Mouse (Mus musculus) liver, embryonic 13.5 days (tissue): ENCODE measurements around the gene Rbm6. TPM values are rescaled to one million over a fixed set of nuclear protein-coding genes. Genes with fewer than 3 reads are reported as not detected.
A peak's percentile ranks its signal among the peaks of the same experiment; 100 is the strongest.

Experiments used
- ATAC-seq: fragments of 200-750 bp; cut with Nextera tagmentation; 2 replicates; pipeline ENCODE4 v1.8.0; 2017; ENCODE audit warnings: low read depth, mild to moderate bottlenecking, moderate number of reproducible peaks, moderate library complexity
- DNase-seq: peaks from one replicate; pipeline ENCODE4 v3.0.0; 2022
- H3K27ac ChIP-seq: fragments of 300-500 bp; sonication (generic); 2 replicates; pipeline ENCODE4 v1.5.1; 2015; ENCODE audit warnings: moderate library complexity, mild to moderate bottlenecking, inconsistent platforms
- H3K27me3 ChIP-seq: fragments of 300-500 bp; sonication (generic); 2 replicates; pipeline ENCODE4 v1.6.1; 2015; ENCODE audit warnings: mild to moderate bottlenecking, inconsistent platforms
- H3K36me3 ChIP-seq: fragments of 300-500 bp; sonication (generic); 2 replicates; pipeline ENCODE4 v1.6.1; 2015; ENCODE audit warnings: mild to moderate bottlenecking, inconsistent platforms
- H3K4me1 ChIP-seq: fragments of 300-500 bp; sonication (generic); replicated peaks from 2 replicates; pipeline ENCODE4 v1.6.1; 2015; ENCODE audit warnings: inconsistent platforms
- H3K4me2 ChIP-seq: fragments of 300-500 bp; sonication (generic); 2 replicates; pipeline ENCODE4 v1.6.1; 2015; ENCODE audit warnings: inconsistent platforms, mild to moderate bottlenecking, moderate library complexity
- H3K4me3 ChIP-seq: fragments of 300-500 bp; sonication (generic); replicated peaks from 2 replicates; pipeline ENCODE4 v1.5.1; 2015; ENCODE audit warnings: mild to moderate bottlenecking, inconsistent platforms
- H3K9ac ChIP-seq: fragments of 300-500 bp; sonication (generic); 2 replicates; pipeline ENCODE4 v1.6.1; 2015; ENCODE audit warnings: mild to moderate bottlenecking, inconsistent platforms
- H3K9me3 ChIP-seq: fragments of 300-500 bp; sonication (generic); replicated peaks from 2 replicates; pipeline ENCODE4 v1.6.1; 2016; ENCODE audit warnings: inconsistent platforms
- WGBS: fragments of 180-500 bp; shearing (Covaris S2); methylation state at CpG from one replicate; pipeline ENCODE4 v1.1.7; 2015; ENCODE audit not compliant: insufficient replicate concordance; 5-methylcytosine and 5-hydroxymethylcytosine counted together
- polyA plus RNA-seq: library from polyadenylated mRNA; unstranded; fragments of >200 nt; fragmentation: Nextera tagmentation; extraction: Ambion mirVana; gene quantifications from 2 replicates; pipeline ENCODE4 v1.2.1, GENCODE M21; 2015

Rbm6 gene
- polyA plus RNA-seq, 1 experiment from 2014 or later = 30.4 TPM

DNA sequence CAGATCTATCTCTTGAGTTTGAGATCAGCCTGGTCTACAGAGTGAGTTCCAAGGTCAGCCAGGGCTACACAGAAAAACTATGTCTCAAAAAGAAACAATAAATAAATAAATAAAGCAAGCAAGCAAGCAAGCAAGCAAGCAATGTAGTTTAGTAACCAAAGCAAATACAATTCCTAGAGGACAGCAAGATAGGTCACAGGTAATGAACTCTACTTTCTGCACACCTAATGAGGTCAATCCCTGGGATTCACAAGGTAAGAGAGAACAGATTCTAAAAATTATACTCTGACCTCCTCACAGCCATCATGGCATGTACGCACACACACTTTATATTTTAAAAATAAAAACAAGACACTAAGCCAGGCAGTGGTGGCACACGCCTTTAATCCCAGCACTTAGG lies 7.0 kb downstream of the Rbm6 start:
- Histone ChIP-seq H3K27ac (no peak overlapping the region), H3K4me2 (no peak overlapping the region), H3K4me3 (no peak overlapping the region), H3K9me3 (no peaks in the 10 kb centered on the region), H3K27me3 (no peaks in the 10 kb centered on the region), H3K9ac (no peak overlapping the region), H3K36me3 (peaks cover 19% of the 10 kb centered on the region), H3K4me1 (peaks cover 16% of the 10 kb centered on the region)
- ATAC-seq = no peak
- DNase-seq = no peak
- 85% methylated on average over 2 of the region's 2 CpGs for WGBS

DNA sequence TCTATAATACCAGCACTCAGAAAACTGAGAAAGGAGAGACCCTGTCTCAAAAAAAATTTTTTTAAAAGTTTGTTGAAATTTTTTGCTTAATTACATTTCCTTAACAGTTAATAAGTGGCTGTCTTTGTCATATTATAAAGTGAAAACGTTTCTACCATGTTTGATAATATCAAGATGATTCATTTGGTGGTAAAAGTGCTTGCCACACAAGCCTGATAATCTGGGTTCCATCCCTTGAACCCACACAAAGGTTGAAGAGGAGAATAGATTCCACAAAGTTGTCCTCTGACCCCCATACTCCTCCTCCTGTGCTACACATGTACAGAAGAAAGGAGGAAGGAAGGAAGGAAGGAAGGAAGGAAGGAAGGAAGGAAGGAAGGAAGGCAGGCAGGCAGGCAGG lies 8.5 kb downstream of the Rbm6 start:
- H3K36me3 ChIP-seq = peaks cover 20% of the 10 kb centered on the region
- H3K9ac ChIP-seq = no peak overlapping the region
- peaks cover 11% of the 10 kb centered on the region for H3K4me1 ChIP-seq
- H3K9me3 ChIP-seq = no peaks in the 10 kb centered on the region
- WGBS = 22% methylated on average over 1 of the region's 1 CpGs
- no peaks in the 10 kb centered on the region for H3K27me3 ChIP-seq
- no peak for ATAC-seq
- H3K4me2 ChIP-seq = no peak overlapping the region
- H3K27ac ChIP-seq = no peak overlapping the region
- no peak overlapping the region for H3K4me3 ChIP-seq
- no peak for DNase-seq

DNA sequence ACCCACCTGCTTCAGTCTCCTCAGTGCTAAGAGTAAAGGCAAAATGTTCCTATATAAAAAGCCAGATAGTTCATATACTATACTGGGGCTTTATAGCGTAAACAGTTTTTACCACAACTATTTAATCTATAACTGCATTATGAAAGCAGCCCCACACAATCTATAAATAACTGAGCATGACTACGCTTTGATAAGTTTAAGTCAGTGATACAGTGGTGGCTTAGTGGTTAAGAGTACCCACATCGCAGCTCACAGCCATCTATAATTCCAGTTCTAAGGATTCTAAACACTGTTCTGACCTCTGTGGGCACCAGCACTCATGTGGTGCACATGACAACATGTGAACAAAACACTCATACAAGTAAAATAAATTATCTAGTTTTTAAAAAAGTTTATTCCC lies 14.7 kb downstream of the Rbm6 start:
- Histone ChIP-seq H3K9ac (no peak overlapping the region), H3K27me3 (no peaks in the 10 kb centered on the region), H3K4me1 (peaks cover 19% of the 10 kb centered on the region), H3K27ac (no peak overlapping the region), H3K4me2 (no peak overlapping the region), H3K9me3 (no peaks in the 10 kb centered on the region), H3K36me3 (peaks cover 31% of the 10 kb centered on the region), H3K4me3 (no peak overlapping the region)
- ATAC-seq (peak; percentile 47), DNase-seq (no peak)
- whole genome bisulfite sequencing = 58% methylated on average over 3 of the region's 3 CpGs

DNA sequence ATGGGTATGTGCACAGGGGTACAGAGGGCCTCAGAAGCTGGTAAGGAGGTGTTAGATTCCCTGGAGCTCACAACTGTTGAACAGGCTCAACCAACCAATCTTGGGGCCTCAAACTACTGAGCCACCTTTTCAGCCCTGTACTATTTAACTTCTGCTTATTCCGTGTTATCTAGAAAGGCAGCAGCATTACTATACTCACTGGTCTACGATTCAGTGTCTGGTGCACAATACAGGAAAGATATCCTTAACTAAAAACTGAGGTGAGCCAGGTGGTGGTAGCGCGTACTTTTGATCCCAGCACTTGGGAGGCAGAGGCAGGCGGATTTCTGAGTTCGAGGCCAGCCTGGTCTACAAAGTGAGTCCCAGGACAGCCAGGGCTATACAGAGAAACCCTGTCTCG lies 24.1 kb downstream of the Rbm6 start:
- H3K4me1 ChIP-seq = no peaks in the 10 kb centered on the region
- DNase-seq (no peak), ATAC-seq (no peak)
- no peak overlapping the region for H3K4me2 ChIP-seq
- no peak overlapping the region for H3K4me3 ChIP-seq
- no peak overlapping the region for H3K9ac ChIP-seq
- 79% methylated on average over 7 of the region's 7 CpGs for WGBS
- H3K9me3 ChIP-seq = no peaks in the 10 kb centered on the region
- no peaks in the 10 kb centered on the region for H3K27me3 ChIP-seq
- no peak overlapping the region for H3K27ac ChIP-seq
- peaks cover 51% of the 10 kb centered on the region for H3K36me3 ChIP-seq

DNA sequence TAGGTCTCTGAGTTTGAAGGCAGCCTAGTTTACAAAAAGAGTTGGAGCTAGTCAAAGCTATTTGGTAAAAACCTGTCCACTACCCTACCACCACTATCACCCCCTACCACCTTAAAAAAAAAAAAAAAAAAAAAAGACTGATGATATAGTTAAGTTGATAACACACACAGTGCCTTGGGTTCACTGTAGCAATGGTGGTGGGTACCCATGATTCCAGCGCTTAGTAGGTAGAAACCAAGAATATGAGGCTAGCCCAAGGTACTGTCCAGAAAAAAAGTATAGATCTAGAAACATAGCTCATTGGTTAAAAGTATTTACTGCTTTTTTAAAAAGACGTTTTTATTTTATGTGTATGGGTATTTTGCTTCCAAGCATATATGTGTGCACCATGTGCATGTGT lies 30.3 kb downstream of the Rbm6 start:
- Histone ChIP-seq H3K9me3 (no peaks in the 10 kb centered on the region), H3K9ac (no peak overlapping the region), H3K27ac (no peak overlapping the region), H3K4me2 (no peak overlapping the region), H3K4me3 (no peak overlapping the region), H3K36me3 (peaks cover 31% of the 10 kb centered on the region), H3K4me1 (no peaks in the 10 kb centered on the region), H3K27me3 (no peaks in the 10 kb centered on the region)
- no peak for ATAC-seq
- 85% methylated on average over 2 of the region's 2 CpGs for WGBS
- no peak for DNase-seq

DNA sequence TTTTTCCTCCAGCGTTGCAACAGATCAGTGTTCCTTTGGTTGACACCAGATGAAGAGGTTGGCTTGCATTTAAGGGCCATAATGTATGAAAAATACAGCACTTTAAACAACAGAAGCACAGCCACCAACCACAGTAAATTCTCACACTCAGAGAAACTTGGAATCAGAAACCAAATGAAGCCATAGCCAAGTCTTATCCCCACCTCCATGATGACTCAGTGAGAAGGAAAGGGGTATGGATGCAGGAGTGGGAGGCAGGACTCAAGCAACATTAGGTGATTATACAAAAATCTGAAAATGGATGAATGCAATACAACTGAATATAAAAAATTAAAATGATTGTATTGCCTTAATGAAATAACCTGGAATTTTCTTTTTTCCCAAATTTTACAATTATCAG lies 34.2 kb downstream of the Rbm6 start:
- DNase-seq = no peak
- no peak overlapping the region for H3K4me2 ChIP-seq
- WGBS = 89% methylated on average over 1 of the region's 1 CpGs
- no peaks in the 10 kb centered on the region for H3K4me1 ChIP-seq
- no peak overlapping the region for H3K4me3 ChIP-seq
- no peaks in the 10 kb centered on the region for H3K27me3 ChIP-seq
- H3K9me3 ChIP-seq = no peaks in the 10 kb centered on the region
- ATAC-seq = no peak
- H3K9ac ChIP-seq = no peak overlapping the region
- no peak overlapping the region for H3K27ac ChIP-seq
- peaks cover 16% of the 10 kb centered on the region for H3K36me3 ChIP-seq

DNA sequence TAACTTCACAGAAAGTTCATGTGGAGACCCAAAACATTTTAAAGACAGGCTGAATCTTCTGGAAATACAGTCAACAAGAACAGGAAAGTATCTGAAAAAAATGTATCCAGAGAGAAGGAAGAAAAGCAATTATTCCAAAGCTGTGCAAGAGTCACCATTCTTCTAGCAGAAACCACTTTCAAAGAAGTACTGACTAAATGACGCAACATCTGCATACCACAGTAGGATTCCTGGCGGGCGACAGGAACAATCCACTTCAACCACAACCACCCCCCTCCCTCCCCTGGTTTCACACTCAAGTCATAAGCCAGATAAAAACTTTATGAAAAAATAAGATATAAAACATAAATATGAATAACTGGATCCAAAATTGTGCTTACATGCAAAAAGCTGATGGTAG lies 39.2 kb downstream of the Rbm6 start:
- H3K27ac ChIP-seq = no peak overlapping the region
- H3K4me1 ChIP-seq = peaks cover 8% of the 10 kb centered on the region
- H3K4me3 ChIP-seq = no peak overlapping the region
- H3K9me3 ChIP-seq = no peaks in the 10 kb centered on the region
- no peak for DNase-seq
- H3K36me3 ChIP-seq = peaks cover 36% of the 10 kb centered on the region
- no peak overlapping the region for H3K9ac ChIP-seq
- no peak overlapping the region for H3K4me2 ChIP-seq
- H3K27me3 ChIP-seq = no peaks in the 10 kb centered on the region
- ATAC-seq = no peak
- WGBS = 74% methylated on average over 3 of the region's 3 CpGs

DNA sequence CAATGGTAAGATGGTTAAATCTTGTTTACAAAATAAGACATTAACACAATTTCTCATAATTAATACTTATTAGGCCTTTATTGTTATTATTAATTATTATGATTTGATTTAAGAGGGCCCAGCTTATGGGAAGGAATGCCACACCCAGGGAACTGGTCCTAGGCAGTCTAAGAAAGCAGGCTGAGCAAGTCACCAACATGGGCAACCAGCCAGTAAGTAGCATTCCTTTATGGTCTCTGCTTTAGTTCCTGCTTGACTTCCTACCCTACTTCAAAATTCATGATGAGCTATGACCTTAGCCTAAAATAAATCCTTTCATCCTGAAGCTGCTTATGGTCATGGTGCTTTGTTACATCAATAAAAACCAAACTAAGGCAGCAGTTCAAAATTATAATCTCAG lies 41.3 kb downstream of the Rbm6 start:
- Histone ChIP-seq H3K9ac (no peak overlapping the region), H3K27me3 (no peaks in the 10 kb centered on the region), H3K4me1 (peaks cover 8% of the 10 kb centered on the region), H3K36me3 (peaks cover 39% of the 10 kb centered on the region), H3K27ac (no peak overlapping the region), H3K4me2 (no peak overlapping the region), H3K4me3 (no peak overlapping the region), H3K9me3 (no peaks in the 10 kb centered on the region)
- DNase-seq = no peak
- ATAC-seq = no peak

DNA sequence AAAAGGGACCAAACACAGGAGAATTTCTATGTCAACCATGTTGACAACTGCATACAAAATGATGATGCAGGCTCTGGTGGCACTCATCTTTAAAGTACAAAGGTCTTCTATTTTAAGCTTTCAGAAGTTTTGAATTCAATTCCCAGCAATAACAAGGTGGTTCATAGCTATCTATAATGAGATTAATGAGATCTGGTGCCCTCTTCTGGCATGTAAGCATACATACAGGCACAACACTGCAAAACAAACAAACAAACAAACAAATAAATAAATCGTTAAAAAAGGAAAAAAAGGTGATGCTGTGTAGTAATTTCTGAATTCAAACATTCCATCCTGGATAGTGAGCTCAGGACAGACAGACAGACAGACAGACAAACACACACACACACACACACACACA lies 60.9 kb downstream of the Rbm6 start:
- Histone ChIP-seq H3K4me3 (no peak overlapping the region), H3K36me3 (peaks cover 50% of the 10 kb centered on the region), H3K4me2 (no peak overlapping the region), H3K27me3 (no peaks in the 10 kb centered on the region), H3K9ac (no peak overlapping the region), H3K4me1 (0 out of 2 replicates have a peak, but pooled peaks cover 3% of the 10 kb centered on the region), H3K27ac (no peak overlapping the region), H3K9me3 (no peaks in the 10 kb centered on the region)
- ATAC-seq (no peak), DNase-seq (no peak)
- WGBS = 79% methylated on average over 1 of the region's 1 CpGs

DNA sequence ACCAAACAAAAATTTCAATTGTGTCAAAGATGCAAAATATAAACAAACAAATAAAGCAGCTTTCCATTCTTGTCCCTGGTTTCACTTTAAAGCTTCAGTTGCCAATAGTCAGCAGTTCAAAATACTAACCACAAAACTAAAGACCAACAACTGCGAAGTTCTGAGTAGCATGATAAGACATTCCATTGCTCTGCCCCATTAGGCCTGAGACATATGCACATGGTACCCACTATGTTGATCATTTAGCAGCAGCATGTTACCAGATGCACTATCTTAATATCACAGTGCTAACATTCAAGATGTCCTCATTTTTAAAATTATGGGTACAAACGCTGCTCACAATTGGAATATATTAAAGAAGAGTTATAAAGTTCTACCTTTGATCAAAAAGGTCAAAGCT lies 62.1 kb downstream of the Rbm6 start:
- H3K27me3 ChIP-seq = no peaks in the 10 kb centered on the region
- 53% methylated on average over 2 of the region's 2 CpGs for WGBS
- H3K9ac ChIP-seq = no peak overlapping the region
- no peaks in the 10 kb centered on the region for H3K9me3 ChIP-seq
- H3K36me3 ChIP-seq = peaks cover 47% of the 10 kb centered on the region
- H3K4me2 ChIP-seq = no peak overlapping the region
- H3K27ac ChIP-seq = no peak overlapping the region
- 0 out of 2 replicates have a peak, but pooled peaks cover 3% of the 10 kb centered on the region for H3K4me1 ChIP-seq
- no peak for ATAC-seq
- DNase-seq = no peak
- no peak overlapping the region for H3K4me3 ChIP-seq

DNA sequence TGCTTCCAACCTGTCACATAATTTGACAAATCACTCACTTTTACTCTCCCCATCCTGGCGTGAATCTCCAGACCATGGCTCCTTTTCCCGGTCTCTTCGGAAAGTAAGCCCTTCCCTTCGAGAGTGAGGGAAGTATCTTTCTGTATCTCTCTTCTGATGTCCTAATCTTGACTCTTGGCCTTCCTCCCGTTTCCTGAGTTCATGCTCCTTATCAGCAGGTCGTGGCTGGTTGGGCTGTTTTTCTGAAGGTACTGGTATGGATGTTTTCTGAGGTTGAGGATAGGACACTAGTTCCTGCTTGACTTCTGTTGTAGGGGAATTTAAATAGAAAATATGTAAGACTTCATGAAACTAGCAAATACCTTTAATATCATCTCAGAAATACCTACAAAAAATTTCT lies 81.3 kb downstream of the Rbm6 start:
- Histone ChIP-seq H3K4me2 (no peak overlapping the region), H3K9ac (no peak overlapping the region), H3K27ac (no peak overlapping the region), H3K36me3 (peaks cover 67% of the 10 kb centered on the region), H3K4me3 (no peak overlapping the region), H3K27me3 (no peaks in the 10 kb centered on the region), H3K4me1 (no peaks in the 10 kb centered on the region), H3K9me3 (no peaks in the 10 kb centered on the region)
- no peak for DNase-seq
- 24% methylated on average over 6 of the region's 6 CpGs for WGBS
- no peak for ATAC-seq

DNA sequence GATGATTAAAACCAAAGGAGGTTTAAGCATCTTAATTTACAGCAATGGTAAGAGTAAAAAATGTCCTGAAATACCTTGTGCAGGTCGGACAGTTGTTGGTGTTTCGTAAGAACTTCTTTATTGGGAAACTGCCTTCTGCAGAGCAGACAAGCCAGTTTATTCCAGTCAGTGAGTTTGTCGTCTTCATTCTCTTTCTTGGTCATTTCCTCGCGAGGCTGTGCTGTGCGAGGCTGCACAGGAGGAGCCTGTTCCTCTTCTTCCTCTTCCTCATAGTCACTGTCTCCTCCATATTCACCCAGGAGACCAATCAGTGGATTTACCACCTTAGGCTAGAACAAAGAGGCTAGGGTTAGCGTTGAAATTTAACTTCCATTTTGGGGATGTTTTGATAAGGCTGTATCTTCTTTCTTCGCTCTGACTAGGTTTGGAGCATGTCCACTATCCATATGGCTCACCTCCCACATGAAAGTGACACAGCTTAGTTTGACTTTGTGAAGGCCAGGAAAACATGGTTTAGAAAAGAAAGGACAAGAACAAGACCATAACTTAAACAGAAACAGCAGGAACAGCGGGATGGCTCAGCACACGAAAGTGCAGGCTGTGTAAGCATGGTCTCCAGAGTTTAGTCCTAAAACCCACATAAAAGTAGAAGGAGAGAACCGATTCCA lies 90.4 kb downstream of the Rbm6 start:
- Histone ChIP-seq H3K4me3 (no peak overlapping the region), H3K9ac (no peak overlapping the region), H3K9me3 (no peaks in the 10 kb centered on the region), H3K36me3 (peaks cover 81% of the 10 kb centered on the region), H3K4me2 (no peak overlapping the region), H3K4me1 (no peaks in the 10 kb centered on the region), H3K27ac (no peak overlapping the region), H3K27me3 (no peaks in the 10 kb centered on the region)
- no peak for ATAC-seq
- WGBS = 75% methylated on average over 11 of the region's 11 CpGs
- DNase-seq = no peak
